Mouse (Mus musculus): ENCODE data around the gene Thbs1. TPM values are rescaled to one million over a fixed set of nuclear protein-coding genes. Genes with fewer than 3 reads are reported as not detected.
A peak's percentile ranks its signal among the peaks of the same experiment; 100 is the strongest.

Thbs1 gene
- polyA plus RNA-seq, 1 experiment from 2014 or later = 40.6 TPM

GRCm38 (mm10) chr2:118087044-118087726 is 24.5 kb upstream of the Thbs1 start:
- H3K9ac ChIP-seq = no peak overlapping the region
- H3K4me2 ChIP-seq = no peak overlapping the region
- H3K27ac ChIP-seq = no peak overlapping the region
- no peaks in the 10 kb centered on the region for H3K36me3 ChIP-seq (replicated peaks)
- H3K27me3 ChIP-seq = no peaks in the 10 kb centered on the region
- WGBS = 77% methylated on average over 10 of the region's 10 CpGs
- H3K4me1 ChIP-seq = no peaks in the 10 kb centered on the region
- ATAC-seq (ENCODE audit: low FRiP score) = no peak
- no peaks in the 10 kb centered on the region for H3K9me3 ChIP-seq
- no peak overlapping the region for H3K4me3 ChIP-seq (replicated peaks)

- no peak overlapping the region for H3K4me2 ChIP-seq
- no peak for ATAC-seq (ENCODE audit: low FRiP score)
- 91% methylated on average over 5 of the region's 5 CpGs for whole genome bisulfite sequencing
These were observed 20.4 kb upstream of the Thbs1 start for GRCm38 (mm10) chr2:118091226-118091625.

GRCm38 (mm10) chr2:118099104-118099503 is 12.6 kb upstream of the Thbs1 start:
- ATAC-seq (ENCODE audit: low FRiP score) = no peak
- Histone ChIP-seq H3K36me3 (replicated peaks) (no peaks in the 10 kb centered on the region), H3K27ac (no peak overlapping the region), H3K4me2 (no peak overlapping the region), H3K9ac (no peak overlapping the region), H3K4me3 (replicated peaks) (no peak overlapping the region), H3K27me3 (no peaks in the 10 kb centered on the region), H3K9me3 (no peaks in the 10 kb centered on the region), H3K4me1 (no peaks in the 10 kb centered on the region)
- 65% methylated on average over 4 of the region's 4 CpGs for WGBS

More at GRCm38 (mm10) chr2:118091226-118091625, 20.4 kb upstream of the Thbs1 start:
- no peak overlapping the region for H3K9ac ChIP-seq
- H3K9me3 ChIP-seq = no peaks in the 10 kb centered on the region
- H3K27ac ChIP-seq = no peak overlapping the region
- H3K36me3 ChIP-seq (replicated peaks) = no peaks in the 10 kb centered on the region
- H3K4me3 ChIP-seq (replicated peaks) = no peak overlapping the region
- no peaks in the 10 kb centered on the region for H3K27me3 ChIP-seq
- H3K4me1 ChIP-seq = no peaks in the 10 kb centered on the region

- Histone ChIP-seq H3K4me1 (no peaks in the 10 kb centered on the region), H3K4me3 (replicated peaks) (no peak overlapping the region), H3K36me3 (replicated peaks) (no peaks in the 10 kb centered on the region), H3K4me2 (no peak overlapping the region), H3K9me3 (no peaks in the 10 kb centered on the region), H3K27me3 (no peaks in the 10 kb centered on the region), H3K27ac (no peak overlapping the region), H3K9ac (no peak overlapping the region)
- ATAC-seq (ENCODE audit: low FRiP score) = no peak
- 40% methylated on average over 4 of the region's 4 CpGs for WGBS
These were observed 9.5 kb upstream of the Thbs1 start for GRCm38 (mm10) chr2:118102169-118102568.

- WGBS = 33% methylated on average over 17 of the region's 17 CpGs
- Histone ChIP-seq H3K27me3 (peaks cover 28% of the 10 kb centered on the region), H3K9ac (peak overlapping the region; percentile 13; the same call in 1 of the 2 replicates), H3K27ac (no peak overlapping the region), H3K4me2 (peak overlapping the region; percentile 92), H3K36me3 (replicated peaks) (no peaks in the 10 kb centered on the region), H3K9me3 (no peaks in the 10 kb centered on the region), H3K4me3 (replicated peaks) (peak overlapping the region; percentile 51), H3K4me1 (peaks cover 25% of the 10 kb centered on the region)
- ATAC-seq (ENCODE audit: low FRiP score) = peak; percentile 47
These were observed 1.3 kb upstream of the Thbs1 start for GRCm38 (mm10) chr2:118110225-118110915.

GRCm38 (mm10) chr2:118111116-118111487 is 574 bp upstream of the Thbs1 start:
- Histone ChIP-seq H3K36me3 (replicated peaks) (no peaks in the 10 kb centered on the region), H3K4me1 (peaks cover 25% of the 10 kb centered on the region), H3K9me3 (no peaks in the 10 kb centered on the region), H3K27me3 (peaks cover 28% of the 10 kb centered on the region), H3K4me2 (peak overlapping the region; percentile 92), H3K9ac (peak overlapping the region; percentile 58), H3K27ac (no peak overlapping the region), H3K4me3 (replicated peaks) (peak overlapping the region; percentile 51)
- ATAC-seq (ENCODE audit: low FRiP score) = peak; percentile 80
- 0% methylated on average over 16 of the region's 16 CpGs for WGBS

- Histone ChIP-seq H3K36me3 (replicated peaks) (peaks cover 5% of the 10 kb centered on the region; the same call in 1 of the 2 replicates), H3K9me3 (no peaks in the 10 kb centered on the region), H3K4me2 (peak overlapping the region; percentile 92), H3K4me1 (peaks cover 25% of the 10 kb centered on the region), H3K27me3 (peaks cover 28% of the 10 kb centered on the region), H3K27ac (no peak overlapping the region), H3K9ac (0 out of 2 replicates have a peak overlapping the region, but pooled peaks have one; percentile 58), H3K4me3 (replicated peaks) (peak overlapping the region; percentile 51)
- WGBS = 18% methylated on average over 5 of the region's 5 CpGs
- ATAC-seq (ENCODE audit: low FRiP score) = no peak
These were observed 762 bp downstream of the Thbs1 start for GRCm38 (mm10) chr2:118112438-118112837.

- peak overlapping the region; percentile 92 for H3K4me2 ChIP-seq
- 0 out of 2 replicates have a peak overlapping the region, but pooled peaks have one; percentile 58 for H3K9ac ChIP-seq
- H3K27me3 ChIP-seq = peaks cover 28% of the 10 kb centered on the region
- WGBS = 64% methylated on average over 21 of the region's 21 CpGs
- H3K4me3 ChIP-seq (replicated peaks) = peak overlapping the region; percentile 51
- H3K9me3 ChIP-seq = no peaks in the 10 kb centered on the region
- peaks cover 25% of the 10 kb centered on the region for H3K4me1 ChIP-seq
- peaks cover 5% of the 10 kb centered on the region for H3K36me3 ChIP-seq (replicated peaks)
- no peak for ATAC-seq (ENCODE audit: low FRiP score)
- H3K27ac ChIP-seq = no peak overlapping the region
These were observed 1.3 kb downstream of the Thbs1 start for GRCm38 (mm10) chr2:118112846-118113479.

GRCm38 (mm10) chr2:118113808-118114524 is 2.3 kb downstream of the Thbs1 start:
- no peaks in the 10 kb centered on the region for H3K9me3 ChIP-seq
- H3K4me2 ChIP-seq = peak overlapping the region; percentile 92
- peaks cover 9% of the 10 kb centered on the region for H3K36me3 ChIP-seq (replicated peaks)
- peaks cover 28% of the 10 kb centered on the region for H3K27me3 ChIP-seq
- H3K9ac ChIP-seq = no peak overlapping the region
- peaks cover 25% of the 10 kb centered on the region for H3K4me1 ChIP-seq
- H3K4me3 ChIP-seq (replicated peaks) = peak overlapping the region; percentile 19
- no peak overlapping the region for H3K27ac ChIP-seq
- no peak for ATAC-seq (ENCODE audit: low FRiP score)
- WGBS = 47% methylated on average over 8 of the region's 8 CpGs

- H3K4me3 ChIP-seq (replicated peaks) = no peak overlapping the region
- H3K27ac ChIP-seq = no peak overlapping the region
- peak overlapping the region; percentile 8; the same call in 1 of the 2 replicates for H3K4me2 ChIP-seq
- H3K27me3 ChIP-seq = peaks cover 23% of the 10 kb centered on the region
- H3K9ac ChIP-seq = no peak overlapping the region
- 75% methylated on average over 10 of the region's 10 CpGs for WGBS
- H3K36me3 ChIP-seq (replicated peaks) = peaks cover 16% of the 10 kb centered on the region
- ATAC-seq (ENCODE audit: low FRiP score) = no peak
- H3K9me3 ChIP-seq = no peaks in the 10 kb centered on the region
- H3K4me1 ChIP-seq = peaks cover 25% of the 10 kb centered on the region
These were observed 3.0 kb downstream of the Thbs1 start for GRCm38 (mm10) chr2:118114671-118115070.

GRCm38 (mm10) chr2:118115647-118116046 is 4.0 kb downstream of the Thbs1 start:
- 86% methylated on average over 7 of the region's 7 CpGs for WGBS
- H3K27ac ChIP-seq = no peak overlapping the region
- no peak overlapping the region for H3K9ac ChIP-seq
- no peak overlapping the region for H3K4me3 ChIP-seq (replicated peaks)
- no peak for ATAC-seq (ENCODE audit: low FRiP score)
- H3K27me3 ChIP-seq = peaks cover 14% of the 10 kb centered on the region
- H3K36me3 ChIP-seq (replicated peaks) = peaks cover 25% of the 10 kb centered on the region
- peaks cover 3% of the 10 kb centered on the region; the same call in 1 of the 2 replicates for H3K9me3 ChIP-seq
- no peak overlapping the region; the same call in 1 of the 2 replicates for H3K4me2 ChIP-seq
- peaks cover 20% of the 10 kb centered on the region for H3K4me1 ChIP-seq

GRCm38 (mm10) chr2:118116180-118116579 is 4.5 kb downstream of the Thbs1 start:
- Histone ChIP-seq H3K4me3 (replicated peaks) (no peak overlapping the region), H3K27ac (no peak overlapping the region), H3K27me3 (peaks cover 14% of the 10 kb centered on the region), H3K4me2 (no peak overlapping the region), H3K4me1 (peaks cover 19% of the 10 kb centered on the region), H3K36me3 (replicated peaks) (peaks cover 29% of the 10 kb centered on the region), H3K9ac (no peak overlapping the region), H3K9me3 (peaks cover 3% of the 10 kb centered on the region; the same call in 1 of the 2 replicates)
- no peak for ATAC-seq (ENCODE audit: low FRiP score)
- 75% methylated on average over 2 of the region's 2 CpGs for WGBS

All from forebrain, embryonic 12.5 days (tissue).